Comparison of ENCODE assay signal across 8 mouse cellular contexts in the genomic region with DNA sequence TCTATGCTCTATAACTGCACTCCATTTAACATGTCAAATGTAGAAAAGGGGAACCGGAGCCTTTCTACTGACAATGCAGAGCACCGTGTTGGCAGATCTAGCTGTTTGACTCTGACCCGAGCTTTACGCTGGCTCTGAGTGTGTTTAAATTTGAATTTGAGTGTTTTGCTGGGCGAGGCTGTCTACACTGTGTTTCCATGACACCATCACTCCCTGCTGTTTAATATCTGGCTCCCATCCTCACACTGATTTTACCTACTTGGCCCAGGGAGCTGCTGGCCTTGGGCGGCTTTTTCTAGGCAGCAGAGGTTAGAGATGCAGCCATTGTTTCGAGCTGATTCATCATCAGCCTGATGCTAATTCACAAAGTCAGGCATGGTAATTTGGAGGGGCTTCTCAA.
A peak's percentile ranks its signal among the peaks of the same experiment; 100 is the strongest.
DNase-seq lines count a peak whose midpoint lies in the region; ATAC-seq lines count a peak whose summit lies in the region.

No protein-coding gene starts in this region.

- no peak overlapping the region for H3K9ac ChIP-seq in heart, embryonic 13.5 days
- H3K9ac ChIP-seq in forebrain, embryonic 16.5 days (replicated peaks; ENCODE audit: low read depth, low read length) = no peak overlapping the region
- H3K9ac ChIP-seq in midbrain, embryonic 15.5 days = peak overlapping the region; percentile 11; the same call in 1 of the 2 replicates

- no peak for ATAC-seq in heart, embryonic 13.5 days (ENCODE audit: extremely low read depth, insufficient number of reproducible peaks, low FRiP score, low TSS enrichment)
- peak; percentile 37; the same call in 1 of the 2 replicates for ATAC-seq in cerebellum, adult (ENCODE audit: insufficient number of reproducible peaks, low FRiP score, low TSS enrichment)
- ATAC-seq in forebrain, embryonic 16.5 days = peak; percentile 68
- peak; percentile 69 for ATAC-seq in midbrain, embryonic 15.5 days (replicated peaks)

- no peaks in the 10 kb centered on the region for H3K9me3 ChIP-seq in heart, embryonic 13.5 days
- H3K9me3 ChIP-seq in forebrain, embryonic 16.5 days (ENCODE audit: control insufficient read depth, low read length) = no peaks in the 10 kb centered on the region
- no peaks in the 10 kb centered on the region for H3K9me3 ChIP-seq in midbrain, embryonic 15.5 days

- no peak for DNase-seq in heart, postnatal 25 days (ENCODE audit: low spot score)
- DNase-seq in frontal cortex, postnatal 36 days (ENCODE audit: low spot score in 2 of 2) = no peak
- DNase-seq in thymus, postnatal 4 days = no peak
- no peak for DNase-seq in spleen, adult 12 weeks (ENCODE audit: low spot score)

- H3K4me1 ChIP-seq in heart, embryonic 13.5 days = peaks cover 38% of the 10 kb centered on the region
- peaks cover 28% of the 10 kb centered on the region for H3K4me1 ChIP-seq in forebrain, embryonic 16.5 days (replicated peaks; ENCODE audit: control insufficient read depth, insufficient read depth, low read length)
- H3K4me1 ChIP-seq in midbrain, embryonic 15.5 days = peaks cover 30% of the 10 kb centered on the region

- H3K27me3 ChIP-seq in heart, embryonic 13.5 days (replicated peaks) = no peaks in the 10 kb centered on the region
- no peaks in the 10 kb centered on the region for H3K27me3 ChIP-seq in forebrain, embryonic 16.5 days (replicated peaks; ENCODE audit: control insufficient read depth, insufficient read depth, low read length)
- H3K27me3 ChIP-seq in midbrain, embryonic 15.5 days (replicated peaks) = 0 out of 2 replicates have a peak, but pooled peaks cover 2% of the 10 kb centered on the region

- no peak overlapping the region for H3K4me2 ChIP-seq in heart, embryonic 13.5 days
- no peak overlapping the region for H3K4me2 ChIP-seq in forebrain, embryonic 16.5 days (ENCODE audit: low read length)
- H3K4me2 ChIP-seq in midbrain, embryonic 15.5 days = no peak overlapping the region

- no peak overlapping the region for H3K4me3 ChIP-seq in heart, embryonic 13.5 days
- H3K4me3 ChIP-seq in forebrain, embryonic 16.5 days (replicated peaks; ENCODE audit: low read length) = no peak overlapping the region
- no peak overlapping the region for H3K4me3 ChIP-seq in midbrain, embryonic 15.5 days

- H3K36me3 ChIP-seq in heart, embryonic 13.5 days = no peaks in the 10 kb centered on the region
- H3K36me3 ChIP-seq in forebrain, embryonic 16.5 days (ENCODE audit: control insufficient read depth, insufficient read depth) = no peaks in the 10 kb centered on the region
- H3K36me3 ChIP-seq in midbrain, embryonic 15.5 days (replicated peaks) = no peaks in the 10 kb centered on the region

- WGBS in heart, embryonic 13.5 days = 59% methylated on average over 7 of the region's 7 CpGs
- WGBS in forebrain, embryonic 16.5 days = 32% methylated on average over 7 of the region's 7 CpGs
- 12% methylated on average over 7 of the region's 7 CpGs for WGBS in midbrain, embryonic 15.5 days

- intact Hi-C loops in heart, postnatal 25 days (cut with DNase I) = loop anchor here (2.0 kb wide), 1 partner anchor 31 kb away; no protein-coding TSS in a partner anchor

- H3K27ac ChIP-seq in heart, embryonic 13.5 days (replicated peaks) = peak overlapping the region; percentile 76
- peak overlapping the region; percentile 36 for H3K27ac ChIP-seq in forebrain, embryonic 16.5 days (ENCODE audit: low read length)
- H3K27ac ChIP-seq in midbrain, embryonic 15.5 days = peak overlapping the region; percentile 70
